Mouse (Mus musculus): ENCODE data around the gene Unk.

DNA sequence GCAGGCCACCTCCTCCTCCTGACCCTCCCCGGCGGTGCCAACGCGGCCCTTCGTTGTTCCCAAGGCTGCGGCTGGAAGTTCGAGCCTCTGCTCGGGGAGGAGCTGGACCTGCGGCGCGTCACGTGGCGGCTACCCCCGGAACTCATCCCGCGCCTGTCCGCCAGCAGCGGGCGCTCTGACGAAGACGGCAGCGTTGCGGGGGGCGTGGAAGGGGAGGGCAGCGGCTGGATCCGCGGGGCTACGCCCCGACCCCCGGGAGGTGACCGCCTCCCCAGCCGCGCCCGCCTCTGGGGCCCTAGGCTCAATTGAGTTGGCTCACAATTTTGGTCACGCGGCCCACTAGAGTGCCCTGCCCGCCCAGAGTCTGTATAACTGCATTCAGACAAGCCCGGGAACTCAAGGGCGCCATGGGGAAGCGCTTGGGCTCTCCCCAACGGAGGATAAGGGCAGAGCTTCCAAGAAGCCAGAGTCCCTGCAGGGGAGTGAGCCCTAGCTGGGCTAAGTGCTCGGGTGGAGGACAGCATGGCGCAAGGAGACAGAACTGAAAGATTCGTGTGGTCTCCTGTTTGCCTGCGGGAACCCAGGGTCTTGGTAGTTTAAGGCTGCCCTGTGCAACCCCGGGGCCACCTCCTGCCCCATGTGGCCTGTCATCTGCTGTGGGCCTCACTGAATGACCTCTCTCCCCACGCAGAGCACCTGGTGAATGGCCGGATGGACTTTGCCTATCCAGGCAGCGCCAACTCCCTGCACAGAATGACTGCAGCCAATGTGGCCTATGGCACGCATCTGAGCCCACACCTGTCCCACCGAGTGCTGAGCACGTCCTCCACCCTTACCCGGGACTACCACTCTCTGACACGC lies 25.1 kb upstream of the Unk start:
- TF ChIP-seq CTCF (IDR thresholded peaks at IDR 0.05; ENCODE audit: low read depth, low read length) = peak; percentile 74
- peak; percentile 46; the same call in 1 of the 2 replicates for TF ChIP-seq EP300 (IDR thresholded peaks at IDR 0.05; ENCODE audit: insufficient read depth, low read depth, low read length)
